Mouse (Mus musculus) megakaryocyte, embryonic 14.5 days (primary cell): ENCODE measurements at regions not wholly inside any gene's neighbourhood (a gene's known extent, or its start where the extent isn't known, plus 50 kb on each side); places are given as distances from the start of the nearest gene placed in this dataset.

Experiments used
- H3K27me3 ChIP-seq: replicated peaks from 2 replicates; pipeline ENCODE3; 2012; ENCODE audit warnings: inconsistent platforms
- H3K36me3 ChIP-seq: replicated peaks from 2 replicates; pipeline ENCODE3; 2012; ENCODE audit warnings: low read length, inconsistent platforms, mixed read lengths
- H3K4me1 ChIP-seq: 2 replicates; pipeline ENCODE4 v1.6.1; 2012; ENCODE audit warnings: inconsistent platforms
- H3K4me3 ChIP-seq: replicated peaks from 2 replicates; pipeline ENCODE3; 2012; ENCODE audit warnings: moderate library complexity, mild to moderate bottlenecking, inconsistent platforms
- H3K9me3 ChIP-seq: 2 replicates; pipeline ENCODE4 v1.6.1; 2012; ENCODE audit warnings: inconsistent platforms
- FLI1 ChIP-seq: IDR thresholded peaks from 2 replicates; pipeline ENCODE4 v1.6.1; 2012; ENCODE audit warnings: low read length, inconsistent platforms, mixed read lengths
- GATA1 ChIP-seq: IDR thresholded peaks from 3 replicates; pipeline ENCODE4 v1.6.1; 2012; ENCODE audit warnings: mixed read lengths, low read length, inconsistent platforms, borderline replicate concordance

DNA sequence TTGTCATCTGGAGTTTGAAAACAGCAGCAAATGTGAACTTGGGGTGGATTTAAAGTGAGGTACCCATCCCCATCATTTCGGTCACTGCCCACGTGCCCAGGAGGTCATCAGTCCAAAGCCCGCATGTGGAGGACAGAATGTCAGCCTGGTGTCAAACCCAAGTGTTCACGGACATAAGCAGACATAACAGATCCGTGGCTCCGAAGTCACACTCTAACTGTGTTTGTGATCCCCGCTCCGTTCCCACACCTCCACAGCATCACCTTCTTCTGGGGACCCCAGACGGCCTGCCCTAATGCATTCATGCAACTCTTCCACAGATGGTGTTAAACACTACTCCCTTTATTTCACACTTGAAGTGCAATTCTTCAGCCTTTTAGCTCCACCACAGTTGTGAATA lies 462.8 kb upstream of the Cdh4 start:
- Histone ChIP-seq H3K36me3 (no peaks in the 10 kb centered on the region), H3K9me3 (peaks cover 46% of the 10 kb centered on the region), H3K4me1 (no peaks in the 10 kb centered on the region), H3K4me3 (no peak overlapping the region), H3K27me3 (no peaks in the 10 kb centered on the region)
- TF ChIP-seq FLI1: no peak
- TF ChIP-seq GATA1: no peak

DNA sequence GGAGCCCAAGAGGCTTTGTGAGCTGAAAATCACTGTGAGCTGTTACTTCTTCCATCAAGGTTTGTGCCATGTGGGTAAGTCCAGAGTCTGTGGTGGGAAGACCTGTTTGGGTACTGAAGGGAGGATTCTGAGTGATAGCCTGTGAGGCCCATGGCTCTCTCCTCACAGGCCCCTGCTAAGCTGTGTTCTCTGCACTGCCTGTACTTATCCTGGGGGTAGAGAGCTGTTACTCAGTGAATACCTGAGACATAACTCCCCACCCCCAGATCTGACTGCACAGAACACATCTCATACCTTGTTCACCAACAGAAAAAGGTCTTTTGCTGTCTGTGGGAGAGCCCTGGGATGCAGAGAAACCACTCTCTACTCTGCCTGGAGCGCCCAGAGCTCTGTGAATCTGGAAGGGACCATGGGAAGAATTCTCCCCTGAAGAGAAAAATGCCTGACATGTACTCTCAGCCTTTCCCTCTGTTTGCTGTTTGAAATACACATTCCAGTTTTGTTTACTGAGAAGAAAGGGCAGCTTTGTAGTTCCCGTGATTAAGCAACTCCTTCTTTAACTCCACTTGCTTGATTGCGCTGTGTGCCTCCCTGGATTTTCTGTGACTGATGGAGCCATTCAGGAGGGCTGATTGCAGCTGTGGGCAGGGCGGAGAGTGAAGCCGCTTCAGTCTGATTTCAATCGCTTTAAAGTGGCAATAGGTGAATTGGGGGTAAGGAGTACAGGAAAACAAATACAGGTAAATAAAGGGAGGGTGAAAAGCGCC lies 460.3 kb upstream of the Cdh4 start:
- Histone ChIP-seq H3K27me3 (no peaks in the 10 kb centered on the region), H3K4me1 (no peaks in the 10 kb centered on the region), H3K9me3 (peaks cover 35% of the 10 kb centered on the region), H3K36me3 (no peaks in the 10 kb centered on the region), H3K4me3 (no peak overlapping the region)
- TF ChIP-seq GATA1: no peak
- TF ChIP-seq FLI1: no peak

DNA sequence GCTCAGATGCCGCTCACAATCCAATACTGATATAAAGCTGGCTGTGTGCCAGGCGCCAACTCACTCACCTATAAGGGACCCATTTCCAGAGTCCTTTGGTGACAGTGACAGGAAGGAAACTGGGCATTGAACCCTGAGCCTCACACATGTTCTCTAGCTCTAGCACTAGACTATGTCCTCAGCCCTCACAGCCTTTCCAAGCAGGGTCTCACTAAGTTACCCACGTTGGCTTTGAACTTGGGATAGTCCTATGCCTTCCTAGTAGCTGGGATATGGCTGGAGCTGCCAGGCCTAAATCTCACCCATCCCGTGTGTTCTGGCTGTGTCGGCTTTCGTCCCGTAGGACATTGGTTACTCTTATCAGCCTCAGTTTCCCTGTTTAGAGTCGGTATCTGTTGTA lies 458.4 kb upstream of the Cdh4 start:
- Histone ChIP-seq H3K4me1 (no peaks in the 10 kb centered on the region), H3K27me3 (no peaks in the 10 kb centered on the region), H3K9me3 (peaks cover 20% of the 10 kb centered on the region), H3K4me3 (no peak overlapping the region), H3K36me3 (no peaks in the 10 kb centered on the region)
- TF ChIP-seq FLI1: no peak
- no peak for TF ChIP-seq GATA1

DNA sequence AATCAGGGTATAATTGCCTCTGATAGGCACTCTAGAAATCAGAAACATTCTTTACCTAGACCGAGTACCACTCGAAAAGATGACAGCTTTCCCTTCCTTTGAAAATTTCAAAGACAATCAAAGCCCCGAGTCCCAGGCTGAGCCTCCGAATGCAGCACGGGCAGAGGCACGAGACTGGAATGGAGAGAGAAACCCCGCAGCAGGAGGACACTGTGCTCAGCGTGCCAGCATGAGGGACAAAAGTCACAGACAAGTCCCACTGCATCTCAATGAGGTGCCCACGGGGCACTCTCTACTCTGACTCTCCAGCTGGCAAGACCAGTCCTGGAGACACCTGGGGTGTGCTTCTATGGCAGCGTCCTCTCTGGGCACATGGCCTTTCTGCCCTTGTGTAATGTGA lies 454.3 kb upstream of the Cdh4 start:
- H3K4me3 ChIP-seq: no peak overlapping the region
- H3K9me3 ChIP-seq: peaks cover 9% of the 10 kb centered on the region
- H3K36me3 ChIP-seq: no peaks in the 10 kb centered on the region
- H3K27me3 ChIP-seq: no peaks in the 10 kb centered on the region
- H3K4me1 ChIP-seq: no peaks in the 10 kb centered on the region
- no peak for TF ChIP-seq GATA1
- TF ChIP-seq FLI1: no peak

DNA sequence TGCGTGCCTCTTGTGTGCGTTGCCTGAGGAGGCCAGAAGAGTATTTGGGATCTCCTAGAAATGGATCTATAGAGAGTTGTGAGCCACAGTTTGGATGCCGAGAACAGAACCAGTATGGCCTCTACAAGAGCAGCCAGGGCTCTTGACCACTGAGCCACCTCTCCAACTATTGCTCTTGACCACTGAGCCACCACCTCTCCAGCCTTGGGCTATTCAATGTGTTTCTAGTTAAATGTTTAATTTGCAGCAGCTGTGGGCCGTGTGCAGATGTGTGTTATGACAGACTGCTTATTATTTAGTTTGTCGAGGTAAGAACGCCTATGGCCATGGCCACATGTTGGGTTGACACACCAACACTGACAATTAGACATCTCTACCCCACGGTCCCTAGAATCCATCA lies 452.9 kb upstream of the Cdh4 start:
- Histone ChIP-seq H3K27me3 (no peaks in the 10 kb centered on the region), H3K9me3 (peaks cover 5% of the 10 kb centered on the region), H3K4me1 (no peaks in the 10 kb centered on the region), H3K36me3 (no peaks in the 10 kb centered on the region), H3K4me3 (no peak overlapping the region)
- no peak for TF ChIP-seq GATA1
- TF ChIP-seq FLI1: no peak

DNA sequence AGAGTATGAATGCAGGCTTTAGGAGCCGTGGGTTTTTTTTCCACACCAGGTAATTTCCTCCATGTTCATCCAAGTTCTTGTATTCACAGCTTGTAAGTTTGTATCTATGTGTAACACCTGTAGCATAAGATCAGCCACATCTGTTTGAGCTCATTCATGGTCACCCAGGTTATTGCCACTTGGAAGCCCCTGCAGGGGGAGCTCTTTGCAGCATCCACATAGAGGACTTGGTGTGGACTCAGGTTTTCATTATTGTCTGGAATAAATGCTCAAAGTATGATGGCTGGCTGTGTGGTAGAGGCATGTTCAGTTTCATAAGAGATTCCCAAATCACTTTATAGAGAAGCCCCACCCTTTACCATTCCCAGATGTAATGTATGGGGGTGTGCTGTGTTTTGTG lies 452.4 kb upstream of the Cdh4 start:
- TF ChIP-seq GATA1 (no peak), FLI1 (no peak)
- Histone ChIP-seq H3K36me3 (no peaks in the 10 kb centered on the region), H3K9me3 (peaks cover 5% of the 10 kb centered on the region), H3K4me1 (no peaks in the 10 kb centered on the region), H3K27me3 (no peaks in the 10 kb centered on the region), H3K4me3 (no peak overlapping the region)

DNA sequence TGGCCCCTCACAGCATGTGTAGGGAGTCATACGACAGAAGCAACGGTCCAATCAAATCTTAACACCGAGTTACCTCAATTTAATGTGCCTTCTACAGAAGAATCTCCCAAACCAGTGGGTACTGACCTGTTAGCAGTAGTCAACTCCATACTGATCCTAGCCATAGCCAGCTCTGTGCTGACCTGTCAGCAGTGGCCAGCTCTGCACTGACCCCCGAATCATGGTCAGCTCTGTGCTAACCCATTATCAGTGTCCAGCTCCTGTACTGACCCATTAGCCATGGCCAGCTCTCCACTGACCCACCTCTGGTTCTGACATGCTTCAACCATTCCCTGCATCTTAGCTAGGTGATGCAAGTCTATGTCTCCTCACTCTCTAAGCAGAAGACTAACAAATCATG lies 451.3 kb upstream of the Cdh4 start:
- no peaks in the 10 kb centered on the region for H3K27me3 ChIP-seq
- peaks cover 10% of the 10 kb centered on the region for H3K9me3 ChIP-seq
- H3K36me3 ChIP-seq: no peaks in the 10 kb centered on the region
- no peaks in the 10 kb centered on the region for H3K4me1 ChIP-seq
- TF ChIP-seq GATA1 (no peak), FLI1 (no peak)
- no peak overlapping the region for H3K4me3 ChIP-seq

DNA sequence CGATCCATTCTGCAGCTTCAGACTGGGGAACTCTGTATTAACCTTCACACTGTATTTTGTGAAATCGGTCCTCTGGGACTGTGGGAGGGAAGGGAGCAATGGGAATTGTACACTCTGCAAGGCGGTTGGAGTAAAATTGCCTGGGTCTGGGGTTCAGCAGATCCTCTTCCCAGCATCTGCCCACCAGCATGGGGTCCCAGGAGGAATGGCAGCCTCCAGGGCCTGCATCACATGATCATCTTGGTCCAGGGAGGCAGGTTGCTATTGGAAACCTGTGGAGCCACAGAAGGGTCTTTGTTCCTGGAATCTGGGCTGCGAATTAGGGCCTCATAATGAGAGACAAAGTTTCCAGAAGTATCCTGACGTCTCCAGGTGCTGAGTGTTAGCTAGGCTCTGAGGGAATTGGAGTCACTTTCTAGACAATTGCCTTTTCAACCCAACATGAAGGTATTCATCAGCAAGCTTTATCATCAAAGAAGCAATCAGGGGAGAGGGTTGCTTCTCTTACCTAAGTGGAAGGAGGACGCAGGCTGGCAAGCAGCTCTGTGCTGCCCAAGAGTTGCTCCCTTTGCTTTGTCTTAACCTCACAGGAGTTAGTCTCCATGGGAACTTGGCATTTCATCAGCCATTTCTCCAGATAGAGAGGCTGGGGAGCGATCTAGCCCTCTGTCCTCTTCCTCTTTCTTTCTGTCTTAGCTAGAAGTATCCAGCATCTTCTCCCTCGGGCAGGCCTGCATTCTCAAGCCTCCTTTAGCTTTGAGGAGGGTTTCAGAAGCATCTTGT lies 449.7 kb upstream of the Cdh4 start:
- no peak for TF ChIP-seq GATA1
- no peak for TF ChIP-seq FLI1
- Histone ChIP-seq H3K4me3 (no peak overlapping the region), H3K27me3 (no peaks in the 10 kb centered on the region), H3K9me3 (peaks cover 10% of the 10 kb centered on the region), H3K36me3 (no peaks in the 10 kb centered on the region), H3K4me1 (no peaks in the 10 kb centered on the region)

DNA sequence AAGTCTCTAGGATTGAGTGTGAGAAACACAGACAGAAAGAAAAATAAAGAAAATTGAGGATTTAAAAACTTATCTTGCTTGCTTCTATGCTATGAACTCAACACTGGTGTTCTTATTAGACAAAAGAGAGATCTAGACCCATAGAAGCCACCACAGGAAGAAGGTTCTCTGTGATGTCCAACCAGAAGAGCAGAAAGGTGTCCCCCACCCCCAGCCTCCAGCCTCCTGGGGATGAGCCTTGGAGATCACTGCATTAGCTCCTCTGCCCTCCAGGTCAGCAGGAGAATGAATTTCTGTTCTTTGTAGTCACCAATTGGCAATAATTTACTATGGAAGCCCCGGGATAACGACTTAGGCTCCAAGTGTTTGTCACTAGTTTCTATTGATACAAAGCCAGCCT lies 444.3 kb upstream of the Cdh4 start:
- Histone ChIP-seq H3K4me1 (no peaks in the 10 kb centered on the region), H3K27me3 (no peaks in the 10 kb centered on the region), H3K4me3 (no peak overlapping the region), H3K36me3 (no peaks in the 10 kb centered on the region), H3K9me3 (peaks cover 33% of the 10 kb centered on the region)
- TF ChIP-seq FLI1 (no peak), GATA1 (no peak)

DNA sequence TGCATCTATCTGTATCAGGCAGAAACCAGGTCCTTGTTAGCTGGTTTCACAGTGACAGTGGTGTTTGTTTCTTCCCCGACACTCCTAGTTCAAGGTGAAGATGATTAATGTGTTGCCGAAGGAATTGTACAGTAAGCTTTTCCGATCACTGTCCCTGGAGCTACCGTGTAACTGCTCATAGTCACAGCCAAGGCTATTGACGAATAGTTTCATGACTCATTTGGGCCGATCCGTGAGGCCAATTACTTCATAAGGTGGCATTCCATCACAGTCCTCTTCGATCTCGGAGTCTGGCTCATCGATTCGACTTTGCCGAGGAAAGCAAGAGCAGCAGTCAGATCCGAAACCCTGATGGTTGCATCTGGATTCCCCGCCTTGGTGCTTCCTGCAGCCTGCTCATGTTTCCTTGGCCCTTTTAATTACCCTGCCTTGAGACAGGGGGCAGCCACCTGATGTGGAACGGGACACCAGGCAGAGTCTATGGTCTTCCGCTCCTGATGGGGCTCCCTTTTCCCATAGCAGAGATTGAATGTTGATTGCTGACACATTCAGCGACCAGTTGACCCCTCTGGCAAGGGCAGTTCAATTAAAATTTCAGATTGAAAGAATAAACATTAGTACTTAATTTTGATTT lies 441.7 kb upstream of the Cdh4 start:
- no peaks in the 10 kb centered on the region for H3K4me1 ChIP-seq
- H3K4me3 ChIP-seq: no peak overlapping the region
- H3K36me3 ChIP-seq: no peaks in the 10 kb centered on the region
- H3K27me3 ChIP-seq: no peaks in the 10 kb centered on the region
- TF ChIP-seq FLI1 (no peak), GATA1 (no peak)
- peaks cover 35% of the 10 kb centered on the region for H3K9me3 ChIP-seq
